Mouse (Mus musculus) kidney, adult 8-10 months (tissue): ENCODE results near the gene Entpd6.
A peak's percentile ranks its signal among the peaks of the same experiment; 100 is the strongest.

ENCODE experiments used
- DNase-seq, 2 experiments: peaks; one replicate each; pipeline ENCODE4 v3.0.0; 2022

The Entpd6 gene

DNA sequence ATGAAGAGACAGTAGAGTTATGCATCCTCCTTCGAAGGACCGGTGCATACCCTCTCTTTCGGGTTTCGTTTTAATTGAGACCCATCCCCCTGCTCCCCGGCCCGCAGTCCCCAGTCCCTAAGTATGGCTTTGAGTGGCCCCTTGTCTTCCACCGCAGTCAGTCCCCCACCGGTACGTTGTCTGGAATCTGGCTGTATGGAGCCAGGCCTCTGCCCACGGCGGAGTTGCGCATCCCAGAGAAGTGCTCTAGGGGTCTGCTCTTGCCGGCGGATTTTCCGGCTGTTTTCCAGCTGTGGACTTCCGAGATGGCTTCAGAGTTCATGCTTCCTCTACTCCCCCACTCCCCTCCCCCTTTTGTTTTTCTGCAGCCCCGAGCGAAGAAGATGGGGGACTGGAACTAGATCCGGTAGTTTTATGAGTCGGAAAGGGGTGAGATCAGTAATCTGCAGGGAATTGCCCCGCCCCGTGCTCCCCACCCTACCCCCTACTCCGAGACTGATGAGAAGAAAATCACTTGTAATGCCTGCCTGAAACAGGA is 38.5 kb downstream of the Entpd6 start:
- DNase-seq = no peak

DNA sequence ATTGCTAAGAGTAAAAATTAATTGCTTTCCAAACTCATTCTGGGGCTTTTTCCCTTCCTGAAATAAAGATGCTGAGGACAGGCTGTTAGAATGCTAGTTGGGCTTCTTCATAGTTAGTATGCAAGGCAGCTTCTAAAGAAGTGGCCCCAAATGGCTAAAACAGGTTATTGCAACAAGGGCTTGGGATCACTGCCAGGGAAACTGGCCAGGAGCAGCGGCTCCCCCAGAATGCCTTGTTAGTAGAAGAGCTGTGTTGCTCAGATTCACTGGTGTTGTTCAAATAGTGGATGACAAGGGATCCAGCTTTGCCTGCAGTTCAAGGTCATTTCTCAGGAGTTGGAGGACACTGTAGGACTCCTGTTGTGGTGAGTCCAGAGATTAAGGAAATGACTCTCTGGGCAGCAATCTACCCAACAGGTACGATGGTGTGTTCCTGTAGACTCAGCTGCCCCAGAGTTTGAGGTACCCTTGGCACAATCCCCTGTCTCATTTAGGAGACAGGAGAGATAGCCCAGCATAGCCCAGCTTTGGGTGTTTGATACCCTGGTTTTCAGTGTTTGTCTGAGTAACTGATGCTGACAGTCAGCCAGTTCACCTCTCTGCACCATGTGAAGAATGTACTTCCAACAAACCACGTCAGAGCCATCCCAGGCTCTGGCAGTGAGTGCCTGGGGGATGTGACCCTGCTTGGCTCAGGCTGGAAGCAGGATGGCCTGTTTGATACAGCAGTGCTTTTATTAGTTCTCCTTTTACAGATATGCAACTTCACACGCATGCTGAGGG is 40.1 kb downstream of the Entpd6 start:
- peak; percentile 70 to 80 for DNase-seq

DNA sequence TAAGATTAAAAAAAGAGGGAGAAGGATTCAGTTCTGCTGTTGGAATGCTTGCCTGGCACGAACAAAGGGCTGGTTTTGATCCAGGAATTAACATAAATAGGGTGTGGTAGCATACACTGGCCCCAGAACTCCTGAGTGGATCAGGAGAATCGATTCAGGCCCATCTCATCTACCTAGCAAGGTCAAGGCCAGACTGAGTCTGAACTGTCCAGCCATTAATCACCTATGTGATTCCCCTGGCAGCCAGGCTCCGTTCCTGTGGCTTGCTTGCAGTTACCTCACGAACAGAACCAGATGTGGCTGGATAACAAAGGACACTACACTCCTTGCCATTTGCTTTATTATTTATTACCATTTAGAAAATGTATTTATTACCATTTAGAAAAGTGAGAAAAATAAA is 44.5 kb downstream of the Entpd6 start:
- DNase-seq = no peak

DNA sequence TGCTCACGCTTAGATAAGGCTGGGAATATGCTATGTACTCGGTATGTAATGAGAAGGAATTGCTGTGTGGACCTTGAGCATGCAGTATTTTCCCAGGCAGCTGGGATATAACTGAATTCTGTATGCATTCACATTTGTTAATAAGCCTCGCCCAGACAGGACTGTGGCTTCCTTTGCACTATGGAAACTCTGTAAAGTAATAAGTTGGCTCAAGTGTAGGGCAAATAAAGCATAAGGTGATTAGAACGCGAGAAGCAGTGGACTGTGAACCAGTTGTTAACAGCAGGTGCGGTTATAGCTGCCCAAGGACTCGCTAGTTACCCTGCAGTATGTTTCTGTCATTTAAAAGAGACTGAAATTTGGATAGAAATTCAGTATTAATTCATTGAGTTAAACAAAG is 49.2 kb downstream of the Entpd6 start:
- no peak for DNase-seq

DNA sequence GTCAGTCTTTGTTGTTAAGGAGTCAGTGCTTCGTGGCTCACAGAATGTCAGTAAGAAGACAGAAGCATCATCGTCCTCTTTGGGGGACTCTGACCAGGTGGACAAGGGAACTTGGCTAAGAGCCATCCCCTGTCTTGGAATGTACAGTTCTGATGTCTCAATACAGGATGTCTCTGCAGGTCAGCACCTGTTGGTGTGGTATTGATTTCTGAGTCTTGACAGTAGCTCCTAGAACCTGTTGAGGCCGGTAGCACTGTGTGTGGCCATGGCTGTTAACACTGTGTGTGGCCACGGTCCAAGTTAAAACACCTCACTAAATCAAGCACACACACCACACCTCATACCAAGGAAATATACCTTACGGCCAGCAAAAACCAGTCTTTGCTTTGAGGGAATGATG is 51.8 kb downstream of the Entpd6 start:
- DNase-seq = no peak

DNA sequence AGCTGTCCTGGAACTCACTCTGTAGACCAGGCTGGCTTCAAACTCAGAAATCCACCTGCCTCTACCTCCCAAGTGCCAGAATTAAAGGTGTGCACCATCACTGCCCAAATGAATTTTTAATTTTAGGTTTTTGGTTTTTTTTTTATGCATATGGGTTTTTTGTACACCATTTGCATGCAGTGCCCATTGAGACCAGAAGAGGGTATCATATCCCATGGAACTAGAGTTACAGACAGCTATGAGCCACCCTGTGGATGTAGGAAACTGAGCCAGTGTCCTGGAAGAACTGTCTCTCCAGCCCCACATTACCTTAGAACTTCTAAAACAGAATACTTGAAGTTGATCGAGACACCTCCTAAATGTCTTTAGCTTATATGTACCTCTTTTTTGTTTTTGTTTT is 54.2 kb downstream of the Entpd6 start:
- peak in 1 of 2 experiments; percentile 26 for DNase-seq

DNA sequence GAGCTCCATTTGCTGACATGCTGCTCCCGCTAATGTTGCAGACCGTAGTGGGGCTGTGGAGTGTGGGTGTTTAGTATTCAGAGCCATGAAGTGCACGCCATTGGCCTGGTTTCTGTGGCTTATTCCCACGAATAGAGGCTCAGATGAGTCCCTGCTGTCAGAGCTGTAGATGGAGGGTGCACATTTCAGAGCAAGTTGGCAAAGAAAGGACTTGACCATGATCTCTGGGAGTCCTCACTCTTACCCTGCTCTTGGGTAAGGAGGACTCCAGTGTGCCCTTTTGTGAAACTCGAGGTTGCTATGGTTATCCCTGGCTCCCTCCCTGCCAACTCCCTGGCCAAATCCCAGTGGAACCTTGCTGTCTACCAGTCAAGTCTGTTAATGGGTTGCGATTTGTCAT is 59.5 kb downstream of the Entpd6 start:
- DNase-seq = no peak

DNA sequence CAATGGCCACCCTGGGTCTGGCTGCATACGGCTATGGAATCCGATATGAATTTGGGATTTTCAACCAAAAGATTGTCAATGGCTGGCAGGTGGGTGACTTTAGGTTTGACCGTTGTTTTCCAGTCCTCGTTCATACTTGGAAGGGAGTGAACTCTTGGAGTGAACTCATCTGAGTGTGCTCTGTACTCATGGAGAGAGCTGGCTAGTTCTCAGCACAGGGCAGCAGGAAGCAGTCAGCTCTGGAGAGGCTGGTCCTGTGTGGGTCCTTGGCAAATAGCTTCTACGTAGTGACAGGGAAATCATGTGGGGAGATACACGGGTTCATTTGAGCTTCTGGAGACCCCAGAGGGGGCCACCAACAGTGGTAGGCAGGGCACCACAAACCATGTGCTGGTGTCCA is 60.0 kb downstream of the Entpd6 start:
- DNase-seq = no peak

DNA sequence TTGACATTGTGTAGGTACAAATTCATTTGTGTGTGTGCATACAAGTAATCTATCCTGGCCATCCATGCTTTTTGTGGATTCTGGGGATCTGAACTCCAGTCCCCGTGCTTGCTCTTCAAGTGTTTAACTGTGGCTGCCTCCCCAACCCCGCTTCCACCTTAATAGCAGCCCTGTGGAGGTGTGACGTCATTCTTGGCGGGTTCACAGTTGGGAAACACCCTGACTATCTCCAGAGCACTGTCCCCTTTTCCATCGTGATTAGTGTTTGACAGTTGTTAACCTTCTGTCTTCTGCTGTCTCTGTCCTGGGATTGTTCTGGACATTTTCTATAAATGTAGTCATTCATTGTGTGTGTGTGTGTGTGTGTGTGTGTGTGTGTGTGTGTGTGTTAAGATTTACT is 61.8 kb downstream of the Entpd6 start:
- no peak for DNase-seq

DNA sequence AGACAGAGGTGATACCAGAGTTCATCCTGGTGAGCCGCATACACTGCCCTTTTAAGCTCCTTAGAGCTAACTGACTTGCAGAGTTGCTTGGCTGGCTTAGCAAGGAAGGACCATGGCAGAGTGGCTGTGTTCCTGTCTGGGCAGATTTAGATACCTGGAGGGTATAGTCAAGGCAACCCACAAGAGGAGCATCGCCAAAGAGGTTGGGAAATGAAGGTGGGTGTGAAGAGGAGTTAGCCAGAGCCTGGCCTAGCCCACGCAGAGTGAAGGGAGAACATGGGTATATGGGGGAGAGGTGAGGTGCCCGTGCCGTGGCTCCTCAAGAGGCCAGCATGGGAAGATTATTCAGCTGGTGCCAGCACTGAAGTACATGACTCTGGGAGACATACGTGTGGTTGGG is 64.0 kb downstream of the Entpd6 start:
- no peak for DNase-seq

DNA sequence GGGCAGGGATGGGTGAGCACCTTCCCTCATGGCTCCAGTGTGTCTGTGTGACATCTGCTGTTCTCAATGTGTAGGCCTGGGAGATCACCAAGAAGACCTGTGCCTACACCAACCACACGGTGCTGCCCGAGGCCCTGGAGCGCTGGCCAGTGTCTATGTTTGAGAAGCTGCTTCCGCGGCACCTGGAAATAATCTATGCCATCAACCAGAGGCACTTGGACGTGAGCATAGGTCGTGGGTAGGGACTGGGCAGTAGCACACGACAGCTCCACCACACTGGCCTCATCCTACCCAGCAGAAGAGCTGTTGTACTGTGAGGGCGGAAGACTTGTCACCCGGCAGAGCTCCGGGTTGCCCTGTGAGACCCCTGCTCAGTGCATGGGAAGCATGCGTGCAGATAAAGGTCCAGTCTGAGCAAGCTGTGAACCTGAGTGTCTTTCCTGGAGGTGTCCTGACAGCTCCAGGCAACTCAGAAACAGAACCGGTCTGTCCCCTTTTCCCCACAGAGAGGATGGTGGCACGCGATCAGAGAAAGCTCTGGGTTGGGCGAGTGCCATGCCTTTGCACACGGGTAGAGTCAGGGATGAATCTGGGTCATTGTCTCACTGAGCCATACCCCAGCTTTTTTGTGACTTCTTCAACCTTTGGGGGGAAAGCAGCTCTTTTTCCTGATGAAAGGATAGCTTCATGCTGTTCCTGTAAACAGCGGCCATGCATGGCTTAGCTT is 68.0 kb downstream of the Entpd6 start:
- DNase-seq = no peak

DNA sequence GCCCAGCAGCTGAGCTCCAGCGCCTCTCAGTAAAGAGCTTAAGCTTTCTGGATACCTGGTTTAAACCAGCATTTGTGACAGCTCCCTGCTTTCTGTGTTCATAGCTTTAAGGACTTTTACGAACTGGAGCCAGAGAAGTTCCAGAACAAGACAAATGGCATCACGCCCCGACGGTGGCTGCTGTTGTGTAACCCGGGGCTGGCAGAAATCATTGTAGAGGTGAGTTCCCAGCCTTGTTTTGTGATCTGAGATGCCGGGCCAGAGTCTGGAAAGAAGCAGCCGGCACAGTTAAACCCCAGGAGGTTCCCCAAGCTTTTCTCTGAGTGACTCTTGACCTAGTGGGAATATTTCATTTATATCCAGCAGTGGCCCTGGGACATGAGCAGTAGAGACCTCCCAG is 69.9 kb downstream of the Entpd6 start:
- no peak for DNase-seq

DNA sequence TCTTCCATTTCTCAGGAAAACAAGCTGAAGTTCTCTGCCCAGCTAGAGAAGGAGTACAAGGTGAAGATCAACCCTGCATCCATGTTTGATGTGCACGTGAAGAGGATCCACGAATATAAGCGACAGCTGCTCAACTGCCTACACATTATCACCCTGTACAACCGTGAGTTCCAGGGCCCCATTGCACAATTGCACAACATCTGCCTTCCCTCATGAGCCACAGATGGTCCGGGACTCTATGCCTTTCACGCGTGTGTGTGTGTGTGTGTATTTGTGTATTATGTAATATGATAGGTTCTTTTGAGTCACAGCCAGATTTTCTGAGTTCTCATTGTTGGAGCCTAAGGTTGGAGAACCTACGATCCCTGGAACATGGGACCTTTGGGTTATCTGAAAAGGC is 71.9 kb downstream of the Entpd6 start:
- no peak for DNase-seq
